In the genomic region with DNA sequence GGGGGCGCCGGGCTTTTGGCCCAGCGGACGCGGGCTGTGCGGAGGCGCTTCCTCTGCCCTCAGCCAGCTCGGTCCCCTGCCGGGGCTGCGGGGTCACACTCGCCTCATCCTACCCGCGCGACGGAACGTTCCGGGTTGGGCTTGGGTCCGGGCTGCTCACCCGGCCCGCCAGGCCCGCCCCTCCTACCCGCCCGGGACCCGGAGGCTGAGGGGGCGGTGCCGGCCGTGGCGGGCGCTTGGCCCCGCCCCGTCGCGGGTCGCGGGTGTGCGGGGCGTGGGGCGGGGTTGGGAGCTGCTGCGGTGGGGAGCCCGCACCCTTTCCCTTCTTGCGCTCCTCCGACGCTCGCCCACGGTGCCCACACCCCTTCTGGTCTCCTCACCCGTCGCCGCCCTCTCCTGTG, we compare ENCODE assay signal across 8 mouse cellular contexts. TPM values are rescaled to one million over a fixed set of nuclear protein-coding genes. Genes with fewer than 3 reads are reported as not detected.
DNase-seq lines count a peak whose midpoint lies in the region; ATAC-seq and TF ChIP-seq lines count a peak whose summit lies in the region.

No protein-coding gene starts in this region.

- peak overlapping the region; percentile 90 for H3K27ac ChIP-seq in lung, postnatal 0 days (ENCODE audit: low read length)
- peak overlapping the region; percentile 75 for H3K27ac ChIP-seq in stomach, embryonic 15.5 days

- H3K4me3 ChIP-seq in E14TG2a.4 (replicated peaks; ENCODE audit: low read length), result peak overlapping the region; percentile 98
- peak overlapping the region; percentile 97 for H3K4me3 ChIP-seq in lung, postnatal 0 days (ENCODE audit: low read depth, low read length)
- peak overlapping the region; percentile 90 for H3K4me3 ChIP-seq in stomach, embryonic 15.5 days (replicated peaks)

- H3K4me2 ChIP-seq in lung, postnatal 0 days (replicated peaks; ENCODE audit: low read depth, low read length), result peak overlapping the region; percentile 88
- H3K4me2 ChIP-seq in stomach, embryonic 15.5 days, result peak overlapping the region; percentile 83

- WGBS in lung, postnatal 0 days, result 5% methylated on average over 15 of the region's 48 CpGs
- WGBS in stomach, embryonic 15.5 days, result under 1% methylated on average over 43 of the region's 48 CpGs

- no peaks in the 10 kb centered on the region for H3K36me3 ChIP-seq in E14TG2a.4 (ENCODE audit: insufficient read depth, low read length)
- H3K36me3 ChIP-seq in lung, postnatal 0 days (ENCODE audit: insufficient read depth, low read length), result no peaks in the 10 kb centered on the region
- H3K36me3 ChIP-seq in stomach, embryonic 15.5 days, result no peaks in the 10 kb centered on the region

- peak; percentile 37 to 57 for DNase-seq in gastrocnemius, postnatal 4 days (ENCODE audit: low spot score in 2 of 2)
- DNase-seq in gastrocnemius, adult 18-20 months (ENCODE audit: low spot score), result no peak
- peak; percentile 19 for DNase-seq in embryo, embryonic 11.5 days (ENCODE audit: low read depth, low spot score)
- peak; percentile 36 for DNase-seq in induced T-regulatory cell, adult 2 months (ENCODE audit: low read depth)
- DNase-seq in lung, postnatal 0 days (ENCODE audit: low spot score), result peak; percentile 65
- DNase-seq in cerebellum, adult 11 months, result no peak

- peaks cover 23% of the 10 kb centered on the region for H3K27me3 ChIP-seq in E14TG2a.4 (ENCODE audit: insufficient read depth, low read length)
- no peaks in the 10 kb centered on the region for H3K27me3 ChIP-seq in lung, postnatal 0 days (replicated peaks; ENCODE audit: insufficient read depth, low read length)
- H3K27me3 ChIP-seq in stomach, embryonic 15.5 days (replicated peaks), result no peaks in the 10 kb centered on the region

- peak overlapping the region; percentile 82 for H3K9ac ChIP-seq in lung, postnatal 0 days (replicated peaks; ENCODE audit: low read depth)
- H3K9ac ChIP-seq in stomach, embryonic 15.5 days, result peak overlapping the region; percentile 73

- ATAC-seq in lung, postnatal 0 days, result peak; percentile 60
- peak; percentile 65 for ATAC-seq in stomach, embryonic 15.5 days (ENCODE audit: insufficient read depth, low FRiP score, low read depth)

- peaks cover 16% of the 10 kb centered on the region for H3K4me1 ChIP-seq in E14TG2a.4 (replicated peaks; ENCODE audit: low read depth, low read length)
- H3K4me1 ChIP-seq in lung, postnatal 0 days (ENCODE audit: insufficient read depth, low read depth, low read length), result no peaks in the 10 kb centered on the region
- no peaks in the 10 kb centered on the region for H3K4me1 ChIP-seq in stomach, embryonic 15.5 days

- no peak for TF ChIP-seq EP300 in lung, postnatal 0 days (IDR thresholded peaks at IDR 0.05)

- H3K9me3 ChIP-seq in E14TG2a.4 (ENCODE audit: low read length), result no peaks in the 10 kb centered on the region
- no peaks in the 10 kb centered on the region for H3K9me3 ChIP-seq in lung, postnatal 0 days (ENCODE audit: low read length)
- H3K9me3 ChIP-seq in stomach, embryonic 15.5 days, result no peaks in the 10 kb centered on the region

- TF ChIP-seq CTCF in E14TG2a.4 (conservative IDR thresholded peaks at IDR 0.05; ENCODE audit: low read length), result no peak
- peak; percentile 15; the same call in 1 of the 2 replicates for TF ChIP-seq CTCF in lung, postnatal 0 days (IDR thresholded peaks at IDR 0.05)

RNA-seq across cellular contexts. Expression of gene A930002H24Rik, which starts 0.6 kb away (rescaled TPM):
- 1 to 10 TPM; 1.2 to 2.4 TPM for total RNA-seq in gastrocnemius, postnatal 4 days (2021)
- total RNA-seq in gastrocnemius, adult 18-20 months (2021), result not detected
- polyA plus RNA-seq in lung, postnatal 0 days (2015; fragmentation: Nextera tagmentation; extraction: Ambion mirVana), result 5.4 and 6.2 TPM in 2 replicates
- 2.2 and 3.3 TPM in 2 replicates for polyA plus RNA-seq in stomach, embryonic 15.5 days (2015; fragmentation: Nextera tagmentation; extraction: Ambion mirVana)

RNA-seq across cellular contexts. Expression of gene Fer, which starts 1.3 kb away (rescaled TPM):
- total RNA-seq in gastrocnemius, postnatal 4 days (2021), result 10 to 100 TPM; 28.4 to 31.9 TPM
- total RNA-seq in gastrocnemius, adult 18-20 months (2021), result 10 to 100 TPM; 12.2 to 14.4 TPM
- 18.6 and 21.4 TPM in 2 replicates for polyA plus RNA-seq in lung, postnatal 0 days (2015; fragmentation: Nextera tagmentation; extraction: Ambion mirVana)
- polyA plus RNA-seq in stomach, embryonic 15.5 days (2015; fragmentation: Nextera tagmentation; extraction: Ambion mirVana), result 27.1 and 27.3 TPM in 2 replicates

Comparison
In these comparisons a context has a peak if more than half of its experiments do, and no peak if none do; other contexts are left out.
1. DNase-seq: peak in gastrocnemius, postnatal 4 days (2 of 2), embryo, embryonic 11.5 days (single experiment), induced T-regulatory cell, adult 2 months (single experiment) and lung, postnatal 0 days (single experiment); none in gastrocnemius, adult 18-20 months (single experiment) and cerebellum, adult 11 months (single experiment).
2. Peak in every context shown above with its lines, with median percentiles within 50 percentile points of each other: H3K4me3 ChIP-seq.